29 mouse cellular contexts compared by ENCODE assay signal in the genomic region with DNA sequence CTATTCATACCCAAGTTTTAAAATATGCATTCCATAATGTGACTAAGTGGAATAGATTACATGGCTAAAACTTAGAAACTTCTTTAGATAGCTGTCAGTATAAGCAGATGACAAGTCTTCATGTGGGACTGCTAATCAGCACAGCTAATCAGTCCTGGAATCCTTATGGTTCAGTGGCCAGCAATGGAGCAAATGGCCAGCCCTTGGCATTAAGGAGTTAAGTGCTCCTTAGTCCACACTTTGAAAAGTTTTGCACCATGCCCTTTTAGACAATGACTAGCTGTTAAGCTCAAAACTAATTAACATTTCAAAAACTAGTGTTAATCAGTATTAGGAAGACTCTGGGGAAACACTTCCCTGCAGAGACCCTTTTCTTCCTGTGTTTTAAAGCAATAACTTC.
A peak's percentile ranks its signal among the peaks of the same experiment; 100 is the strongest.
DNase-seq lines count a peak whose midpoint lies in the region; ATAC-seq lines count a peak whose summit lies in the region.
"Had no signal": no experiment of that assay in that cellular context is flagged by ENCODE, and none has a peak within 500 bp of the region (broad histone marks: within the 10 kb centered on the region; RNA-seq: fewer than 3 reads in every experiment).

No protein-coding gene starts in this region.

- no peak overlapping the region for H3K27ac ChIP-seq in midbrain, embryonic 13.5 days
- no peak overlapping the region for H3K27ac ChIP-seq in midbrain, embryonic 15.5 days
- H3K27ac ChIP-seq in forebrain, embryonic 13.5 days, result no peak overlapping the region
- H3K27ac ChIP-seq: embryonic facial prominence, embryonic 13.5 days; heart, embryonic 10.5 days; hindbrain, postnatal 0 days; limb, embryonic 13.5 days; liver, embryonic 13.5 days; neural tube, embryonic 12.5 days had no signal

- peak; percentile 25 for DNase-seq in embryo, embryonic 9.5 days (ENCODE audit: extremely low spot score)
- no peak for DNase-seq in left cerebral cortex, postnatal 10 days (ENCODE audit: extremely low spot score in 1 of 2, low spot score in 2 of 2)
- DNase-seq in cerebellum, postnatal 36 days, result no peak
- DNase-seq: adrenal gland, adult 8-10 months; B cell, adult 2 months; cerebellum, adult 18-20 months; cerebellum, postnatal 25 days; gastrocnemius, postnatal 10 days; kidney, postnatal 25 days; layer of hippocampus, postnatal 36 days; liver, embryonic 13.5 days; lung, embryonic 14.5 days; right cerebral cortex, postnatal 4 days; thymus, adult 18-20 months; thymus, postnatal 36 days had no signal

- no peak overlapping the region for H3K9ac ChIP-seq in midbrain, embryonic 13.5 days (replicated peaks)
- H3K9ac ChIP-seq in midbrain, embryonic 15.5 days, result no peak overlapping the region
- H3K9ac ChIP-seq in forebrain, embryonic 13.5 days, result no peak overlapping the region
- H3K9ac ChIP-seq: embryonic facial prominence, embryonic 13.5 days; limb, embryonic 13.5 days; liver, embryonic 13.5 days; lung, embryonic 14.5 days; neural tube, embryonic 12.5 days had no signal

- 0 out of 2 replicates have a peak, but pooled peaks cover 2% of the 10 kb centered on the region for H3K27me3 ChIP-seq in midbrain, embryonic 13.5 days
- no peaks in the 10 kb centered on the region for H3K27me3 ChIP-seq in midbrain, embryonic 15.5 days (replicated peaks)
- no peaks in the 10 kb centered on the region for H3K27me3 ChIP-seq in forebrain, embryonic 13.5 days
- H3K27me3 ChIP-seq: CH12.LX; embryonic facial prominence, embryonic 13.5 days; limb, embryonic 13.5 days; liver, embryonic 13.5 days; megakaryocyte, embryonic 14.5 days; neural tube, embryonic 12.5 days; Patski had no signal

- no peak overlapping the region for H3K4me2 ChIP-seq in midbrain, embryonic 13.5 days (replicated peaks)
- no peak overlapping the region for H3K4me2 ChIP-seq in midbrain, embryonic 15.5 days
- no peak overlapping the region for H3K4me2 ChIP-seq in forebrain, embryonic 13.5 days
- H3K4me2 ChIP-seq: embryonic facial prominence, embryonic 13.5 days; limb, embryonic 13.5 days; liver, embryonic 13.5 days; lung, embryonic 14.5 days; neural tube, embryonic 12.5 days had no signal

- H3K4me3 ChIP-seq in midbrain, embryonic 13.5 days (replicated peaks), result no peak overlapping the region
- no peak overlapping the region for H3K4me3 ChIP-seq in midbrain, embryonic 15.5 days
- no peak overlapping the region for H3K4me3 ChIP-seq in forebrain, embryonic 13.5 days
- H3K4me3 ChIP-seq: embryonic facial prominence, embryonic 13.5 days; heart, embryonic 10.5 days; limb, embryonic 13.5 days; liver, embryonic 13.5 days; megakaryocyte, embryonic 14.5 days; neural tube, embryonic 12.5 days had no signal

- H3K9me3 ChIP-seq in midbrain, embryonic 13.5 days, result no peaks in the 10 kb centered on the region
- no peaks in the 10 kb centered on the region for H3K9me3 ChIP-seq in midbrain, embryonic 15.5 days
- H3K9me3 ChIP-seq in forebrain, embryonic 13.5 days (replicated peaks), result no peaks in the 10 kb centered on the region
- H3K9me3 ChIP-seq: embryonic facial prominence, embryonic 13.5 days; heart, embryonic 10.5 days; limb, embryonic 13.5 days; liver, embryonic 13.5 days; megakaryocyte, embryonic 14.5 days; neural tube, embryonic 12.5 days had no signal

- 0 out of 2 replicates have a peak, but pooled peaks have one; percentile 43 for ATAC-seq in midbrain, embryonic 13.5 days
- ATAC-seq in midbrain, embryonic 15.5 days (replicated peaks), result no peak
- ATAC-seq in forebrain, embryonic 13.5 days, result peak; percentile 87
- ATAC-seq in frontal cortex, adult (ENCODE audit: low TSS enrichment), result no peak
- ATAC-seq: hindbrain, postnatal 0 days; intestine, postnatal 0 days; Patski had no signal

- H3K4me1 ChIP-seq in midbrain, embryonic 13.5 days (replicated peaks), result 0 out of 2 replicates have a peak, but pooled peaks cover 3% of the 10 kb centered on the region
- H3K4me1 ChIP-seq in midbrain, embryonic 15.5 days, result no peaks in the 10 kb centered on the region
- H3K4me1 ChIP-seq in forebrain, embryonic 13.5 days, result peaks cover 5% of the 10 kb centered on the region; the same call in 1 of the 2 replicates
- H3K4me1 ChIP-seq: embryonic facial prominence, embryonic 13.5 days; heart, embryonic 10.5 days; limb, embryonic 13.5 days; liver, embryonic 13.5 days; megakaryocyte, embryonic 14.5 days; neural tube, embryonic 12.5 days had no signal

- no peaks in the 10 kb centered on the region for H3K36me3 ChIP-seq in midbrain, embryonic 13.5 days
- no peaks in the 10 kb centered on the region for H3K36me3 ChIP-seq in midbrain, embryonic 15.5 days (replicated peaks)
- no peaks in the 10 kb centered on the region for H3K36me3 ChIP-seq in forebrain, embryonic 13.5 days (ENCODE audit: poor library complexity, severe bottlenecking)
- H3K36me3 ChIP-seq: embryonic facial prominence, embryonic 13.5 days; G1E; heart, embryonic 10.5 days; limb, embryonic 13.5 days; liver, embryonic 13.5 days; neural tube, embryonic 12.5 days had no signal

- intact Hi-C loops in left cerebral cortex, postnatal 10 days (cut with DNase I), result no loop called here

Comparison
In these comparisons a context has a peak if more than half of its experiments do, and no peak if none do; other contexts are left out.
1. ATAC-seq: peak in midbrain, embryonic 13.5 days (single experiment) and forebrain, embryonic 13.5 days (single experiment); none in midbrain, embryonic 15.5 days (single experiment) and frontal cortex, adult (single experiment).